Mouse (Mus musculus) granulocyte monocyte progenitor cell, adult 5-6 weeks (primary cell): ENCODE measurements around the gene Sall4. TPM values are rescaled to one million over a fixed set of nuclear protein-coding genes. Genes with fewer than 3 reads are reported as not detected.

ENCODE experiments used
- ATAC-seq: replicated peaks from 2 replicates; pipeline ENCODE4 v1.8.0; 2016; ENCODE audit warnings: mild to moderate bottlenecking, moderate TSS enrichment, inconsistent platforms; ENCODE audit not compliant: poor library complexity, severe bottlenecking
- total RNA-seq, 2 experiments: library from RNA; stranded (forward) in 1 of 2; stranded (reverse) in 1 of 2; fragments of 200-712, 200-1000 nt in 1 of 2; fragments of >200 nt in 1 of 2; fragmentation: Nextera tagmentation in 1 of 2; gene quantifications; 2 replicates each; pipeline ENCODE4 v1.2.3; 2014 to 2017

Sall4 gene
- not detected in 2 replicates for total RNA-seq (2014; fragmentation: Nextera tagmentation)
- not detected in 2 replicates for total RNA-seq (2017)

DNA sequence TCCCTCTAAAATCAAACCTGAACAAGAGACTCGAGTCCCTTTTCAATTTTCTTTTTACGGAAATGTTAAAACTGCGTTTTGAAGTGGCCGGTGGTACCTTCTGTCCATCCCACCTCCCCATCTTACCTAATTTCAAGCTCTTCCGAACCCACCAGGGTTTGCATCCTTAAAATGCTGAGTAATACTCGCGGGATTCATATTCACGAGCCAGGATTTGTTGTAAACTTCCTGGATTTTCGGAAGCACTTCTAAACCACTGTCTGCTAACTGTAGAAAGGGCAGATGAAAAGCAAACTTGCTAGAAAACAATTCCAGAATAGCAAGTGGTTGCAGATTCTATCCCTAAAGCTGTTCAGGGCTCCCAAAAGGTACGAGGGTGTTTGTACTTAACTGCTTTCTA, at the start of gene Sall4:
Sall4 (minus strand) TSS at position 362 of the 400 bp plus-strand sequence.
- no peak for ATAC-seq

DNA sequence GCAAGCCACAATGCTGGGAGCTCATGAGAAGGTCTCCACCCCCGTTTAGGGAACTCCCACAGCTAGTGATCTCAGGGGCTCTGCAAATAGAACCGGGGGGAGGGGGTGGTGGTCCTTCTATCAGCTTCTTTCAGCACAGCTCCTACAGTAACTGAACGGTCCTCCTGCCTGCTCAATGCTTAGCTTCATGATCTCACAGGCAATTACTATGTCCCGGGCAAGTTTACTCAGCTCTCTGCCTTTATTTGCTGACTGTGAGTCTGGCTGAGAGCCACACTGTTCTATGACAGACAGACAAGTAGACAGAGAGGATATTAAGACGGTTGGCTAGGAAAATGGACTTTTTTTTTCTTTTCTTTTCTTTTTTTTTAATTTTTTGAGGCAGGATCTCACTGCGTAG, 45.5 kb upstream of the Sall4 start:
- no peak for ATAC-seq

DNA sequence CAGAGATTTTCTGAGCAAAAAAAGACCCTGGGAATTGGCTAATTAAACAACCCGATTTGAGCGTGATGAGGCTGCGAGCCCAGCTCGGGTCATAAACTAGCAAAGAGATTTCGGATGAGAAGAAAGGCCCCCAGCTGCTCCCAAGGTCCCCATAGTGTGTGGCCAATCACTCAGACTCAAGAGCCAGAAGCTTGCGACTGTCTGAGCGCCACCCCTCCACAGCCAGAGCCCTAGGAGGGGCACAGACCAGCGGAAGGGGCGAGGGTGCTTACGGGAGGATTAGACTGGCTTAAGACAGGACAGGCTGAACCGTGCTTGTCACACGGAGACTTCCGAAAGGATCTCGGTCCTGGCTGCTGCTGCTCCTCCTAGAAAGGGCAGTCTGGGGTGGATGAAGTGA, 42.2 kb upstream of the Sall4 start:
- ATAC-seq = no peak

- ATAC-seq = no peak
Observed at GRCm38 (mm10) chr2:168807681-168808080, 39.9 kb upstream of the Sall4 start.

DNA sequence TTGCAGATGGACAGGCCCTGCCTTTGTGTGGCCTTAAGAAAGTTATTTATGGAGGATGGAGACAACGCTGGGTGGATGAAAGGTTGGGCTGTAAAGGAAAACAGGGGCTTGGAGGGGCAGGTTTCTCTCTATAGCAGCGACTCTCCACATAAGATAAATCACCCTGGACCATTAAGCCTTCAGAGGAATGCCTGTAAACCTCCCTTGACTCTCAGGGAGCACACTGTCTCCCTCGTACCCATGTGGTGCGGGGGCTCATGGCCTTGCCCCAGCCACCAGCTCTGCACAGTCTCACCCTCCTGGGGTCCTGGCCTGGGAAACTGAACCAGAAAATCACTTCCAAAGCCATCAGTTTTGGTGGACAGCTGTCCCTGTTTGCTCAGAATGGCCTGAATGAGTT, 36.1 kb upstream of the Sall4 start:
- no peak for ATAC-seq

DNA sequence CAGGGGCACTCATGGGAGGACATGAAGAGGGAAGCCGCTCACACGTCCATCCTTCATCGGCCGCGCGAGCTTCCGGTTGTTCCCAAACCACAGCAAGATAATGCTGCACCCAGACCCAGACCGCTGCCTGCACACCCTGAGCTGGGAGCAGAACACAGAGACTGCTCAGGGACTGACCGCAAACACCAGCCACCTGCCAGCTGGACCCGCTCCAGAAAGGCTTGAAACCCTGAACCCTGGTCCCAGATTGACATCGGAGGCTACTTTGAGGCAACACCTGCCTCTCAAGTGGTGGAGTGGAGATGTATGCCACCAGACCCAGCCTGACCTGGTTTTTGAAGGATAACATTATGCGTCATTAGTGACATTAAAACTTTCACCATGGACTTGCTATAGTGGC, 31.6 kb upstream of the Sall4 start:
- no peak for ATAC-seq

- no peak for ATAC-seq
Observed at GRCm38 (mm10) chr2:168798921-168799320, 31.2 kb upstream of the Sall4 start.

DNA sequence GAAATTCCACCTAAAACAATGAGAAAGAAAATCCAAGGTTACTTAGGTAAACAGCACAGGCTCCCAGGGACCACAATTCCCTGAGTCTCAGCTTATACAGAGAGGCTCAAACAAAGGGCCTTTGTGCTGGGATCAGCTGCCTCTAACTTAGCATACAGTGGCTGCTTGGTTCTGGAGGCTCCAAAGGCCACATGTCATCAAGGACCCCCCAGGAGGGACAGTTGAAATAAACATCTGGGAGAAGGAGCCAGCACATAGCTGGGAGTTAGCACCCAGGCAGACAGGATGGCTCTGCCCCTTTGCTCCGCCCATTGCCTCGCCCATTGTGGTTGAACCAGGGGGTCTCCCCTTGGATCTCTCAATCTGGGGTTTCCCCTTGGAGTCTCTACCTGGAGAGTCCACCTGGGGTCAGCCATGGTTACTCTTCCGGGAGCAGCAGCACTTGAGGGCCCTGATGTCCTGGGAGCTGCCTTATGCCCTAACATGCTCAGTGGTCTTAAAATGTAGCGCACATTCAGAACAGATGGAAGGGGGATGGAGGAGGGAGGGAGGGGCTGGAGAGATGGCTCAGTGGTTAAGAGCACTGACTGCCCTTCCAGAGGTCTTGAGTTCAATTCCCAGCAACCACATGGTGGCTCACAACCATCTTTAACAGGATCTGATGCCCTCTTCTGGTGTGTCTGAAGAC, 23.5 kb upstream of the Sall4 start:
- ATAC-seq = no peak

DNA sequence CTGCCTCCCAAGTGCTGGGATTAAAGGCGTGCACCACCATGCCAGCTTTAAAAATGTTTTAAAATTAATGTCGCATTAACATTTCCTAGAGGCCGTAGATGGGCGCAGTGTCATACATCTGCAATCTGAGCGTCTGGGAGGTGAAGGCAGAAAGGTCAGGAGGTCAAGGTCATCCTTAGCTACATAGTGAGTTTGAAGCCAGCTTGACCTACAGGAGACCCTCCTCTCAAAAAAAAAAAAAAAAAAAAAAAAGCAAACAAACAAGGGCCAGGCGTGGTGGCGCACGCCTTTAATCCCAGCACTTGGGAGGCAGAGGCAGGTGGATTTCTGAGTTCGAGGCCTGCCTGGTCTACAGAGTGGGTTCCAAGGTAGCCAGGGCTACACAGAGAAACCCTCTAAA, 18.4 kb upstream of the Sall4 start:
- ATAC-seq = no peak

DNA sequence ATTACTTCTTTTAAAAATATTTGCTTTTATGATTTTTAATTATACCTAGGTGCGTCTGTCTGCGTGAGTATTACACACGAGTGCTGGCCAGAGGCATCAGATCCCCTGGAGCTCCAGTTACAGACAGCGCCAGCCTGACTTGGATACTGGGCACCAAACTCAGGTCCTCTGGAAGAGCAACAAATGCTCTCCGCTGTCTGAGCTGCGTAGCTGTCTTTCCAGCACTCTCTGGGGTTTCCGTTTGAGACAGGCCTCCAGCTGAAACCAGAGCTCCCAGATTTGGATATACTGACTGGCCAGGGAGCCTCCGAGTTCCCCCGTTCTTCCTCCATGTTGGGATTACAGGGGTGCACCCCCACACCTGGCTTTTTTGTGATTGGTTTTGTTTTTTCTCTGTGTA, 12.9 kb upstream of the Sall4 start:
- no peak for ATAC-seq

- ATAC-seq = no peak
Observed at GRCm38 (mm10) chr2:168780024-168780423, 12.3 kb upstream of the Sall4 start.

DNA sequence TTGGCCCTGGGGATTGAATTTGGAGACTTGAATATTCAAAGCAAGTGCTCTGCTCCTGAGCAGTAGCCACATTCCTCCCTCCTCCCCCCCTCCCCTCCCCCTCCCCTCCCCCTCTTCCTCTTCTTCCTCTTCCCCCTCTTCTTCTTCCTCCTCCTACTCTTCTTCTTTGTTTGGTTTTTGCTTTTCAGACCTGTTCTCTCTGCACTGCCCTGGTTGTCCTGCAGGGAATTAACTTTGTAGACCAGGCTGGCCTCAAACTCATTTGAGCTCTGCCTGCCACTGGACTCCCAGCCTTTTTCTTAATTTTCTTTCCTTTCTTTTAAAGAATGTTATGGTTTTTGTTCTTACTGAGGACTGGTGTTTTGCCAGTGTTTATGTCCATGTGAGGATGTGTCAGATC, 9.7 kb upstream of the Sall4 start:
- no peak for ATAC-seq

GRCm38 (mm10) chr2:168776238-168776637, 8.5 kb upstream of the Sall4 start:
- ATAC-seq = 0 out of 2 replicates have a peak, but pooled peaks have one; percentile 20

- ATAC-seq = no peak
Observed at GRCm38 (mm10) chr2:168769259-168769658, 1.5 kb upstream of the Sall4 start.

- ATAC-seq = no peak; the same call in 1 of the 2 replicates
Observed at GRCm38 (mm10) chr2:168766538-168767361, 993 bp downstream of the Sall4 start.

- no peak for ATAC-seq
Observed at GRCm38 (mm10) chr2:168765696-168766537, 1.8 kb downstream of the Sall4 start.

DNA sequence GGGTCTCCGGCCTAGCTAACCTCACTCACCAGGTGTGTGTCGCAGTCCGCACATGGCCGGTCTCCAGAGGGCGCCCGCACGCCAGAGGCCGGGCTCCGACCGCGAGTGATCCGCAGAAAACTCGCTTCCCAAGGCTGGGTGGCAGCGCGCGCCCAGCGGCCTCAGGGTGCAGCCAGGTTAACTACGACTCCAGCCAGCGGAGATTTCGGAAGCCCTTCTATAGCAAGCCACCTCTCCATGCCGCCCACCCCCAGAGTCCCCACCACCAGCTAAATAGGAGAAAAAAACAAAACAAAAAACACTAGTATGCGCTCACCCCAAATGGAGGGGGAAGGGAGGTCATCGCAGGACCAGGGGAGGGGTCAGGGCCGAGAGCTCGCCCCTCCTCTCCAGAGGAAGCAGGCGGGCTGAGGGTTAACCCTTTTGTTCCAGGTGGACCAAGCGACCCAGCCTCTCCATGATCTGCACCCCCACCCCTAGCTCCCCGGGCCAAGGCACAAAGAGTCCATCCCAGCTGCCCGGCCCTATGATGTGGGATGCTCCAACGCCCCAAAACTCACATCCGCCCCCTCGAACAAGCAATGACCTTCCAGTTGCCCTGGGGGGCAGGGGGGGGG, 2.6 kb downstream of the Sall4 start:
- ATAC-seq = peak; percentile 47; the same call in 1 of the 2 replicates

GRCm38 (mm10) chr2:168764460-168764867, 3.3 kb downstream of the Sall4 start:
- no peak for ATAC-seq

GRCm38 (mm10) chr2:168763785-168764184, 4.0 kb downstream of the Sall4 start:
- no peak for ATAC-seq

- ATAC-seq = no peak
Observed at GRCm38 (mm10) chr2:168762411-168762815, 5.3 kb downstream of the Sall4 start.
